Mouse (Mus musculus) retina, embryonic 14.5 days (tissue): ENCODE results near the gene Tmem168.
A peak's percentile ranks its signal among the peaks of the same experiment; 100 is the strongest.

Experiments
- DNase-seq: peaks from one replicate; pipeline ENCODE4 v3.0.0-alpha.2; 2015; ENCODE audit warnings: low spot score

Gene Tmem168

DNA sequence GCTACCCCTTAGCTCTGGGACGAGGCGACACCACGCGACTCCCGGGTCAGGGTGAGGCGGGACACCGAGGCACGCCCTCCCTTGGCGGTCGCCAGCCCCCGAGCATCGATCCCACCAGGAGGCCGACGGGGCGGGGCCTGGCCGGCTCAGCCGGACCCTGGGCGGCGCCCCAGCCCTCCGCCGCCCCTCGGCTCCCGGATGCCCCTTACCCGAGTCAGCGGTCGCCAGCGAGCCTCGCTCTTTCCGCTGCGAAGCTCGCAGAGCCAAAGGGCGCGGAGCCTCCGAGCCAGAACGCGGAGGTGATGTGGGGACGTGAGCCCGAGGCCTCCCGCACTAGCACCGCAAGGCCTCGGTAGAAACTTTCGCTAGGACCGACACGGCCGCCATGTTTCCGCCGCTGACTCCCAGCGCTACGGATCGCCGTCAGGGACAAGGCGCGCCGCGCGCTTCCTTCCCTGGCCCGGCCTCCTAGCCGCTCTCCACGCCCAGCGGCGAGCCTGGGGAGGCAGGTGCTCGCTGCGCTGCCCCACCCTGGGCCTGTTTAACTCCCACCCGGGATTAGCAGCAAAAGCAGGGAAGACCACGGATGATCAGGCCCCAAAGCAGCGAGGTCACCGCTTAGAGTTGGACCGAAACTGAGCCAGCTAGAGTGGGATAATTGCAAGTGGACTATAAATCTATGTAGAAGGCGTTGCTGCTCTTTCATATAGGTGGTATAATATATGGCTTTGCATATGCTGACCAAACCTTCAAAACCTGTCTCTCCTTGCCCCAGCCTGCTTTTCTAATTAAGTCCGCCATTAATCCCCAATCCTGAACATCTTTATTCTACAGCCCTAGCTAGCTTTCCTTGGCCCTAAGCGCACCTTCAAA lies at the start of gene Tmem168:
Gene Tmem168, minus strand, starts transcription at position 480 of the 873 bp plus-strand sequence.
- DNase-seq: peak; percentile 93

DNA sequence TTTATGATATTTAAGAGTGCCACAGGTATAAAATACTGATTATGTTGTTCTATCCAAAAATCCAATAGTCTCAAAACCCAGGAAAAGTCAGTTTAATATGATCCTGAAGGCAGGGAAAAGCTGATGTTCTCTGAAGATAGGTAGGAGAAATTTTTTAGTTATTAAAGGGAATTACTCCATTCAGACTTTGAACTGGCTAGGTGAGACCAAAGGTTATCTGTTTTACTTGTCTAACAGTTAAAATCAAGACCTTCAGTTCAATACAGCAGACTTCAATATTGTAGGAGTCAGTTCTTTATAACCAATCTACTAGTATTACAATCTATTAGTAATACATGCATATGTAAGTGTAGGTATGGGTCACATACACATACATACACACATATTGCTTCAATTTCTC lies 46.2 kb upstream of the Tmem168 start:
- DNase-seq: no peak

DNA sequence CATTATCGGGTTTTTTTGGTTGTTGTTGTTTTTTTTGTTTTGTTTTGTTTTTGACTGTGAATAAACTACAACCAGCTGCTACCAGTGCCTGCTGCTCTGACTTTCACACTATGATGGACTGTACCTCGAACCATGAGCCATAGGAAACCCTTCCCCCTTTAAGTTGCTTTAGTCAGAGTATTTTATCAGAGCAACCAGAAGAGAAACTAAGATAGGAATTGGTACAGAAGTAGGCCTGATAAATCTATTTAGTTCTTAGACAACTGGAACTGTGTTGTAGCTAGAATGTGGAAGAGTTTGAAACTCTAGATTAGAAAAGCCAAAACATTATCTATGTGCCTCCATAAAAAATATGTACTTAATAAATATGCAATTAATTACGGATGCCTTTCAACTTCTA lies 44.4 kb upstream of the Tmem168 start:
- no peak for DNase-seq

DNA sequence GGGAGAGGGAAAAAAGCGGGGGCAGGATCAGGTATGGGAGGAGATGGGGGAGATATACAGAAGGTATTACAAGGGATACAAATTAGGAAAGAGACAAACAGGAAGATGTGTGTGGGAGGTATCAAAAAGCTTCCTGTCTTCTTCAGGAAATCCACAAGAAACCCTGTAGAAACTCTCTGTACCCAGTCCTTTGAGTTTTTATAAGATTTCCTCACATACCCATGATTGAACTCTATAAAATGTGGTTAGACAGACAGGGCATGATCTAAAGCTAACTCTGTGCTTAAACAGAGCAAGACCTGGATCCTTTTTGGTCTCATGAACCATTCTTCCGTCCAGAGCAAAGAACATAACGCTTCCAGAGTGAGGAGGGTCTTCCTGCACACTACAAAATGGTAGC lies 43.0 kb upstream of the Tmem168 start:
- no peak for DNase-seq

DNA sequence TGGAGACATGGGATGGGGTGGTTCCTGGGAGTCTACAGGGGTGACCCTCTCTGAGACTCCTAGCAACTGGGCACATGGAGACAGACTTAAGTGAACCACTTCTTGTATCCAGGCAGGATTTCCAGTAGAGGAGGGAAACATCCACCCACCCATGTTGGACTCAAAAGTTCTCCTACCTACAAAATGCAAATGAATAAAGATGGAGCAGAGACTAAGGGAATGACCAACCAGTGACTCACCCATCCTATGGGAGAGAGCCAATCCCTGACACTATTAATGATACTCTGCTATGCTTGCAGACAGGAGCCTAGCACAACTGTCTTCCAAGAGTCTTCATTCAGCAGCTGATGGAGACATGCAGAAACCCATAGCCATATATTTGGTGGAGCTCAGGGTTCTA lies 40.4 kb upstream of the Tmem168 start:
- DNase-seq: no peak

DNA sequence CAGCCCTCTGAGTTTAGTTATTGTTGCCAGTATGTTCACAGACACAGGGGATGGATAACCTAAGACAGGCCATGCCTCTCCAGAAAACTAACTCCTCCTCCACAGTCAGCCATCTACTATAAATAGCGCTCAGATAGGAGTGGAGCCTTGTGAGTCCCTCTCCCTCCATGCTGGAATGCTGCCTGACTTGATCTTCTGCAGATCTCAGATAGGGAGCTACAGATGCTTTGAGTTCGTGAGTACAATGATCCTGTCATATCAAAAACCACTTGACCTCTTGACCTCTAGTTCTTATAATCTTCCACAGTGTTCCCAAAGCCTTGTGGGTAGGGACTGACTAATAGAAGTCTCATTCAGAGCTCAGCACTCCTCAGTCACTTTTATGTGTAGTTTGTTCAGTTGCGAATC lies 28.7 kb upstream of the Tmem168 start:
- DNase-seq: no peak

DNA sequence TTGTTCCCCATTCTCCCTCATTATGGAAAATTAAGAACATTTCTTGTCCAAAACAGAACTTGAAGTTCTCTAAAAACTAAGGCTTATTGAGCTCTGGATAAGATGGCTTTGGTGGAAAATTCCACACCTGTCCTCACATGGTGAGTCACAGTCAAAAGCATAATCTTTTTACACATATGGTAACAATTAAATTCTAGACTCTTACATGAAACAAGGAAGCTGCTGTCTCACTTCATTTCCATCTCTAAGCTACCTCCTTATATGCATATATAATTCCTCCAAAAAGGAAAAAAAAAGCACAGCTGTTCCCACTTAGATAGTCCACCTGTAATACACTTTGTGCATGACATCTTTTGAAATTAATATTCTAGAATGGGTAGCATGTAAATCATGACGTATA lies 24.7 kb upstream of the Tmem168 start:
- no peak for DNase-seq

DNA sequence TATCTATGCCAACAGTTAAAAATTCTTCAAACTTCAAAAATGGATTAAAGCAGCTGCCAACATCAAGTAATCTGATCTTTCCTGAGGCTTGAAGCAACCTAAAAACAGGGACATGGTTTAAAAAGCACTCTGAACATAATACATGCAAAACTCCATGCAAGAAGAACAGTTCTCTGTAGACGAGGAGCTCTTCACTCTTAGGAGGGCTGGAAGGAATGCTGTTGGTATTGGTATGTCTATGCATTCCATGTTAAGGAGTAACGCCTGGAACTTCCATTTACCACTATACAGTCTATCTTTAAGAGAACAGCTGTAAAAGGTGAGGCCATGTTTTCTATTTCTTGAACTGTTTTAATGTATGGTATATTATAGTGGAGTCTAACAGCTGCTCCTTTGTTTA lies 22.7 kb upstream of the Tmem168 start:
- DNase-seq: no peak

DNA sequence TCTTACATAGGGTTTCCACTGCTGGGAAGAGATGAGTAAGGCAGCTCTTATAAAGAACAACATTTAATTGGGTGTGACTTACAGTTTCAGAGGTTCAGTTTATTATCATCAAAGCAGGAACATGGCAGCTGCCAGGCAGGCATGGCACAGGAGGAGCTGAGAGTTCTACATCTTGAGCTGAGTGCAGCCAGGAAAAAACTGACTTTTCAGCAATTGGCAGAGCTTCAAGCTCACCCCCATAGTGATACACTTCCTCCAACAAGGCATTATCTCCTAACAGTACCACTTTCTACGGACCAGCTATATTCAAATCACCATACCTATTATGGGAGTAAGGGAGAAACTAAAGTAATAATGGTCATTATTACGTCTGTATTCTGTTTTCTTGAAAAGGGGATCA lies 11.7 kb upstream of the Tmem168 start:
- DNase-seq: no peak

DNA sequence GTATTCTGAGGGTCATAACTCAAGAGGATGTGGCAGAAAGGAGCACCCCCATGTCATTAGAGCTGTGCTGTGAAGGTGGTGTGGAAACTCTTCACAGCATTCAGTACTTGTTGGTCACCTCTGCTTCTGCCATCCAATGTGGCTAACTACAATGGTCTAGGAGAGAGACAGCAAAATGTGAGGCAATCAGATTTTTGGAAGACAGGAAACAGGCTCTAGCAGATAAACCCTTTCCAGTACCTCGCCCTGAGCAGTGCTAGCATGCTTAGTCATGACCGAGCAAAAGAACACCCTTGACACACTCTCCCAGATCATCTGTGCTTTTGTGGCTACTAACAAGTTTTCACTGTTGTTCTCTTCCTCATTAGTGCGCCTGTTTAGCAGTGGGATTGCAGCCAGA lies 9.2 kb upstream of the Tmem168 start:
- DNase-seq: no peak

DNA sequence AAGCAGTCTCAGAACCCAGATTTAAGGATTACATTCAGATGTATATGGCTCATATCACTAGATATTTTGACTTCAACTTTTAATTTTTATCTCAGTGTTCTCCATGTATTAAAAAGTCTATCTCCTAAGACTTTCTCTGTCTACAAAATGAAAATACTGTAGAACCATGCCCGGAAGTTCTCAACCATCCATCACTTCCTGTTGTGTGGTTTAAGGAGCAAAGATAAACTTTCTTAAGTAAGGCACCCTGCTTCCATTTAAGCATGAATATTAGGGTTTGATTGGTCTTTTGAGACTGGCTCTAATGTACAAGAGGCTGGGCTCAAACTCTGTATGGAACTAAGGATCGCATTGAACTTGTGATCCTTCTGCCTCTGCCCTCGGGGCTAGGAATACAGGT lies 6.7 kb upstream of the Tmem168 start:
- no peak for DNase-seq

DNA sequence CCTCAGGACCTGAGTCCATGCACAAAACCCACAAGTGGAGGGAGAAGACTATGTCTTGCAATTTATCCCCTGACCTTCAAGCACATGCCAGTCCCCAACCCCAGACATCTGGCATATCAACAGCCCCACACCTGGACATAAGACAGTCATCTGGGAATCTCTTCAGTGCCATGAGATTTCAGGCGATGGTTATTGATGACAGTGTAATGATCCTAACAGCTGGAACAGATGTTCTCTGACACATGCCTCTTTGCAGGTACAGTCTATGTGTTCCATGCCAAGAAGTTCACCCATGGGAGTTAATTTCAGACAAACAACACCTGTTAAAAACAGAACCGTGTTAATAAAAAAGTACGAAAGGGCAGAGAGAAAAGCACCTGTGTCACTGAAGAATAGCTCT lies 5.8 kb upstream of the Tmem168 start:
- DNase-seq: no peak

DNA sequence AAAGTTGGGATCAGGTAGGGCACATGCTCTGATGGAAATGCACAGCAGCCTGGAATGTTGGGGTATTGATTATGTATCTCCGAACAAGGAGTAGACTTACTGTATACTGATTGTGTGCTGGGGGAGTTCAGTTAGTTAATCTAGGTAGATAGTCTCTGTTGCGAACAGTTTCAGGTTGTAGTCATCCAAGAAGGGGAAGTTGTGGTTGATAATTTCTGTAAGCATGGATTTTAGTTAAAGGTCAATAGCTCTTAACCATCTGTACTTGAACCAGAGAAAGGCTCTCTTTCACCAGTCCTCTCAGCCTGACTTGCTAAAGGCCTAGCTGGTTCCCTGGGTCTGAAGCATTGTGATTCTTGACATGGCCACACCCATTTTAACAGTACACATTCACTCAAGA lies 3.0 kb upstream of the Tmem168 start:
- no peak for DNase-seq

DNA sequence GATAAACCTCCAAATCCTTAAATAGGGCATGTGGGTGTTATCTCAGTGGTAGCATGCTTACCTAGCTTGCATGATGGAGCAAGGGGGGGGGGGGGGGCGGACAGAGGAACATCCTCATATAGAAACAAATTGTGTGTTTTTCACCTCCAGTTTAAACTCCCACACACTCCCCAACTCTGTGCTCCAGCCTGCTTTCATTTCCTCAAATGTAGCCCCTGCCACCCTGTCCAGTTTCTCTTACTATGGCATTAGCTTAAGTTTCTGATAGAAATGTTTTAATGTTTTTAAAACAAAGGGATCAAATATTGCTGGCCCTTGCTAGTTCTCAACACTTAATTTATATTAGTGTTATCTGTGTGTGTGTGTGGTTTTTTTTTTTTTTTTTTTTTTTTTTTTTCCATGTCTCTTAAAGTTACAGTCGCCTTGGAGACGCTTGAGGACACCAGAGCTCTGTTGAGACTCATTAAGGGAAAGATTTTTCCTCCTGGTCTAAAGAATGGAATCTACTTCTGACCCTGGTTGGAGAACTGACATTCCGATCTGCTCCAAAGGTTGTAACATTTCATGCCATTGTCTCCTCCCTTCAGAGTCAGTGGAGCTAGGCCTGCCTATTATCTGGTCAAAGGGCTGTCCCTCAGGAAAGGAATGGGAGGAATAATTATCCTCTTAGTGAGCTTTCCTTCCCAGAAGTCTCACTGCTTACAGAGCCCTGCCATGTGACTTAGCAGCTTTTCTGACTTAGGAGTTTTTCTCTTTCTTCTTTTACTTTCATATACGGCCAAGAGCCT lies 1.6 kb upstream of the Tmem168 start:
- DNase-seq: peak; percentile 5

DNA sequence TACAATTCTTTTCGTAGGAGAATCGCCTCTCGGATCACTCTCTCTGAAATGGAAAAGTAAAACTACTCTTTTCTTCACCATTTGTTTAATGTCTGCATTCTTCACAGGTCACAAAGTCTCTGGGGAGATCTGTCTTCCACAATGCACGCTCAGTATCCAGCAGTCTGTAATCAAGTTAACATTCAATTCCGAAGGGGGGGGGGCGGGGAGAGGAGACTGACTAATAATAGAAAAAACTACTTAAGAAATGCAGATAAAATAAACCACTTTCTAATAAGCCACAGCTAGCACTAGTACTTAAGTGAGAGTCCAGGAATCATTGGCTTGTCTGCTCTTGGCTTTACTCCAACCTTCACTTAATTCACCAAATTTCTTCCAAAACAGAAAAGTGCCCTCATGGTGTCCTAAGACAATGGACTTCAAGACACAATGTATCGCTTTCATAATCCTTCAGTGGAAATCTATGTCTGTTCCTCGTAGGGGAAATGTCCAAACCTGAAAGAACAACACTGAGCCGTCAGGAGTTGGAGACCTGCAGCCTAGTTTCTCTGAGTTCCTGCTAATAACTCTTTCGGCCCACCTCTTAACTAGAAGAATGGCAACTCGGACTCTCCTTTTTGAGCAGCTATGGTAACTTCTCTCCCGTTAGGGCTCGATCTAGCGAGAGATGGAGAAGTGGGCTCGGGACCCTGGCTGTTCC lies 829 bp downstream of the Tmem168 start:
- DNase-seq: peak; percentile 4

DNA sequence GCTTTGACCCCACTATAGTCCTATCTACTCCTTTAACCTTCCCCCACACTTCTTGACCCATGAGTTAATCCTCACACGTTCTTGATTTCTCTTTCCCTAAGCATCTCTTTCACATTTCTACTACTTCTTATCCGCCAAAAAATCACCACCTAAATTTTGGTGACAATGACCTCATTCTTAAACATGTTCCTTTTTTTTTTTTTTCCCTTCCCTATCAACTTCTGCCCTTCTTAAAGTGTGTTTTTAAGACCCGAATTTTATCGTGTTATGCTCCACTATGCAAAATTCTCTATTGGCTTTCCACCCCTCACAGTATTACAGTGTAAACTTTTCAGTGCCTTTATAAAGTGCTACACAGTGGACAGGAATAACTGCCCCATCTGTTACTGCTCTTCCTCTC lies 1.5 kb downstream of the Tmem168 start:
- no peak for DNase-seq

DNA sequence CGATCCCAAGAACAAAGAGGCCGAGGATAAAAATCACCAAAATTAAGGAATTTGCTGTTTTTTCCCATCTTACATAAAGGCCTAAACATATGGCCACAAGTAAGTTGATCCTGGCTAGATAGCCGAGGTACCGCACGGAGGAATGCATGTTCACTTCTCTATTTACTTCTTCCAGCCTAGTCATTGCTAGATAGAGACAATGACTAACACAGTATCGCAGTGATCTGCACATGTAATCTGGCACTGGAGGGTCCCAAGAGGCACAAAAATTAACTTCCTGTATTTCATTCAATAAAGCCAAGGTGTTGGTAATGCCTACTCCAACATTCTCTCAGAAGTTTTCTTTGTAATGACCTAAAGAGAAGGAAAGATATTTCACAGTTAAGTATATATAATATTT lies 4.8 kb downstream of the Tmem168 start:
- DNase-seq: no peak

DNA sequence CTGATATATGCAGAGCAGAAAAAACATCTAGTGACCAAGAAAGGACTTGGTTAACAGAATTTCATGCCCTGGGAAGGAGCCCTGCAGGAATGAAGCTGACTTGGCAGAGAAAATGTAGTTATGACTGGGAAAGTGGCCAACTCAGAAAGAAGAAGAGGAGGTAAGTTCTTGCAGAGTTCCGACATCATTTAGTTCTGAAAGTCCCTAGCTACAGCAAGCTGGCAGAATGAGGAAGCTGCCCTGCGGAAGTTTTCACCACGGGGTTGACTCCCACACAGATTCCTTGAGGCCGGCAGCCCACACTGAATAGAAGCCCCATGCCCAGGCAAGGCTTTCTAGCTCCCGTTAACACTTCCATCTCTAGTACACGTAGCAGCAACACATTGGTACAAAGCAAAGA lies 6.3 kb downstream of the Tmem168 start:
- DNase-seq: no peak

DNA sequence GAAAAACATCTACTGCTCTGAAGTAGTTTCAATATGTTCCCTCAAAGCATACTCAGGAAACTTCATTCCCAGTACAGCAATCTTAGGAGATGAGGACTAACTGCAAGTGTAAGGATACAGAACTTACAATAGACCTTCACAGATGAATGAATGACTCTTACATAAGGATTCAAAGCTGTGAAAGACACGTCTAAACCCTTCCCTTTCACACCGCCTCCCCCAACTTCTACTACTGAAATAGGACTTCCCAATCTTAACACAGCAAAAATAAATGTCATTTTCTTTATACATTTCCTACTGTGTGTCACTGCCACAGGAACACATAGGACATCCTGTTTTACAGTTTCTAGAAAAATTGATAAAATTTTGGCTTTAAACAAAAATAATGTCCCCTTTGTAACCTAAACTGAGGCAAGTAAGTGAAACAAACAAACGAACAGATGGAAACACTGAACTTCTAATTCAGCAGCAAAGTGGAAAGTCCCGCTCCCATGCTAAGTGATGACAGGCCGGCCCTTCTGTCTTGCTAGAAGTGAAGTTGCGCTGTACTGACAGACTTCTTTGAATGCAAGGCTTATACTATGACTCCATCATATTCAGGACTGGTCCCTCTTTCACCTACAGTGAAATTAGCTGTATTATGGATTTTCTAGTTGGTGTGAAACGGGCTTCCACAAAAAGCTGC lies 9.5 kb downstream of the Tmem168 start:
- no peak for DNase-seq

DNA sequence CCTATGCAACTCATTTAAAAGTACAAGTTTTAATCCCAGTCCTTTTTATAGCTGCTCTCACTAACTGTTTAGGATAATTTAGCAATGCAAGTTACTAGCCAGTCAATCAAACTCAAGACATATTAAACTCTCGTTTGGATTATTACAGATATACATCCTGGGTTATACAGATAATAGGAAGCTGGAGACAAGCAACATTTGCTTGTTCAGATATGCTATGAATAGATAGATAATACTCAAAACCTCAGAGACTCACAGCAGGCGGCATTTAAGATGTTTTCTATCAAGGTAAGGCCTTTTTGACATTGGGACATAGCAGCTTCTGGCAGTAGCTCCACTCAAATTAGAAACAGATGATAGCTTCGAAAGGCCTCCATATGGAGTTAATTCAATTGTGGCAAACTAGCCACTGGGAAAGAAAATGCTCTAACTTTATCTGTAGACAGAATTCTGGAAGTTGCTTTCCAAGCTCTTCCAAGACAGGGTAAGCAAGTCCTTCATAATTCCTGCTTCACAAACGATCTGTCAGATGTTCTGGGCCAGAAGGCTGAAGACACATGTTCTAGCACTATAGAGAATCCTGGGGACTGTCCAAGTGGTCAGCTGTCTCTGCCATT lies 15.1 kb downstream of the Tmem168 start:
- no peak for DNase-seq

DNA sequence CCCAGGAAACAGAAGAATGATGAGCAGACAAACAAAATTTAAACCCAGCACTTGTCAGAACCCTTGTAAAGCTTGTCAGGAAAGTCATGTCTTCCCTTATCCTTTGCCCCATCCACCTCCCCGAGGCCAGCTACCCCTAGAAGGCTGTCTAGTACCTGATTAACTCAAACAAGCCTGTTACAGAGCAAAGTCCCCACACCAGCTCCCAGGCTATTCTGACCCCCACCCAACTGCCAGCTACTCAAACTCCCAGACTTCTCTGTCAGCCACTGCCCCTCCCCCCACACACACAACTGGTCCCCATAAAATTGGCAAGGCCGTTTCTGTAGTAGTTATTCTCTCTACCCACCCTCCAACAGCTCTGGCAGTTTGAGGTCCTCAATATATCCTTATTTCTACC lies 21.3 kb downstream of the Tmem168 start:
- no peak for DNase-seq

DNA sequence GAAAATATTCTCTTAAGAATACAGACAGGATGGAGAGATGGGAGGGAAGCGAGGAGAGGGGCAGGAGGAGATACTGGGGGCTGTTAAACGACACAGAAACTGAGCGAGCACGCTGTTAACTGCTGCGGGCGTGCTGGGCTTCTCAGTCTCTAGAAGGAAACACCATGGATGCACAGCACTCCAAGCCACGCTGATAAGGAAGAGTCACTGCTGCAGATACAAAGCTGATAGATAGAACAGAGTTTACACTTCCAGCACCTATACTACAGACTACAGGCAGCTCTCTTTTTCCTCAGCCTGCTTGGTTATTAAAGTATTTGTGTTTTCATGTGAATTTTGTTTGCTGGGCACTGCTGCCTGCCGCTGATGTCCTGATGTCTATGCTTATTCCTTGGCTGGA lies 21.7 kb downstream of the Tmem168 start:
- DNase-seq: no peak
